Mouse (Mus musculus): ENCODE measurements around the gene Cuedc2. TPM values are rescaled to one million over a fixed set of nuclear protein-coding genes. Genes with fewer than 3 reads are reported as not detected.

The Cuedc2 gene
- total and polyA plus RNA-seq, 2 experiments from 2014 or later: 214 to 388 TPM

DNA sequence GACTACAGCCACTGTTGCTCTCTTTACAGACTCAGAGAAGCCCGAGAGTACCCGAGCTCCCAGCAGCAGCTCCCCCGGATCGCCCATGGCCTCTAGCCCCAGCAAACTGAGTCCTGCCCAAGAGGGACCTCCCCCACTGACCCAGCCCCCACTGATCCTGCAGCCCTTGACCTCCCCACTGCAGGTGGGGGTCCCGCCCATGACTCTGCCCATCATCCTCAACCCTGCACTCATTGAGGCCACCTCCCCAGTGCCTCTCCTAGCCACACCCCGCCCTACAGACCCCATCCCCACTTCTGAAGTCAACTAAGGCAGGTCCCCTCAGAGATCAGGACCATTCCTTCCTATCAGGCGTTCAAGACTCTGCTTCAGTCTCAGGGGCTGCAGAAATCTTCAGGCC, 52.9 kb downstream of the Cuedc2 start:
- H3K36me3 ChIP-seq (ENCODE audit: insufficient read depth): peaks cover 59% of the 10 kb centered on the region
- 87% methylated on average over 7 of the region's 7 CpGs for WGBS
- no peak overlapping the region for H3K4me2 ChIP-seq (ENCODE audit: low read depth)
- H3K9ac ChIP-seq: no peak overlapping the region
- no peak overlapping the region for H3K4me3 ChIP-seq (ENCODE audit: low read depth, low read length)
- no peaks in the 10 kb centered on the region for H3K4me1 ChIP-seq (ENCODE audit: insufficient read depth)
- no peak for TF ChIP-seq CTCF (IDR thresholded peaks at IDR 0.05; ENCODE audit: low read depth)
- ATAC-seq (no peak), DNase-seq (no peak)
- H3K27ac ChIP-seq (ENCODE audit: low read depth, low read length): no peak overlapping the region
- H3K9me3 ChIP-seq (ENCODE audit: low read length): no peaks in the 10 kb centered on the region
- no peaks in the 10 kb centered on the region for H3K27me3 ChIP-seq (ENCODE audit: insufficient read depth, low read length)

- Histone ChIP-seq H3K4me2 (ENCODE audit: low read depth) (no peak overlapping the region), H3K9me3 (ENCODE audit: low read length) (no peaks in the 10 kb centered on the region), H3K36me3 (ENCODE audit: insufficient read depth) (peaks cover 69% of the 10 kb centered on the region), H3K4me1 (ENCODE audit: insufficient read depth) (no peaks in the 10 kb centered on the region), H3K9ac (no peak overlapping the region), H3K27ac (ENCODE audit: low read depth, low read length) (no peak overlapping the region), H3K4me3 (ENCODE audit: low read depth, low read length) (no peak overlapping the region), H3K27me3 (ENCODE audit: insufficient read depth, low read length) (no peaks in the 10 kb centered on the region)
- DNase-seq (no peak), ATAC-seq (no peak)
- 96% methylated on average over 4 of the region's 4 CpGs for WGBS
- TF ChIP-seq CTCF (IDR thresholded peaks at IDR 0.05; ENCODE audit: low read depth): no peak
Measured at GRCm38 (mm10) chr19:46284686-46285085, 53.8 kb downstream of the Cuedc2 start.

- no peaks in the 10 kb centered on the region for H3K9me3 ChIP-seq (ENCODE audit: low read length)
- no peak overlapping the region for H3K4me3 ChIP-seq (ENCODE audit: low read depth, low read length)
- H3K27me3 ChIP-seq (ENCODE audit: insufficient read depth, low read length): no peaks in the 10 kb centered on the region
- 94% methylated on average over 11 of the region's 11 CpGs for WGBS
- no peak overlapping the region for H3K9ac ChIP-seq
- ATAC-seq: no peak
- no peak for DNase-seq
- no peak overlapping the region for H3K4me2 ChIP-seq (ENCODE audit: low read depth)
- H3K36me3 ChIP-seq (ENCODE audit: insufficient read depth): peaks cover 79% of the 10 kb centered on the region
- TF ChIP-seq CTCF (IDR thresholded peaks at IDR 0.05; ENCODE audit: low read depth): peak; percentile 36
- H3K27ac ChIP-seq (ENCODE audit: low read depth, low read length): no peak overlapping the region
- no peaks in the 10 kb centered on the region for H3K4me1 ChIP-seq (ENCODE audit: insufficient read depth)
Measured at GRCm38 (mm10) chr19:46282081-46282849, 56.2 kb downstream of the Cuedc2 start.

MicroRNA genes within 50 kb of the gene (microRNA counts, 519-probe panel; counts per million panel counts)
- not detected for microRNA mmu-miR-146b

Small RNAs within 50 kb of the gene (microRNA-seq; reads per million reads assigned to microRNA genes)
- 4.1 to 8.5 reads per million in 2 experiments for gene Mir146b

Other genes with a start within 250 kb of the Cuedc2 start
- gene Elovl3, start 206.8 kb downstream of the Cuedc2 start, total RNA-seq (2014; rRNA removed): not detected in 2 replicates
- 0.11 TPM in 1 of 2 replicates, not detected in the other for gene Elovl3, start 206.8 kb downstream of the Cuedc2 start, polyA plus RNA-seq (2015; fragmentation: Nextera tagmentation; extraction: Ambion mirVana)
- gene Pitx3, start 190.4 kb downstream of the Cuedc2 start, total RNA-seq (2014; rRNA removed): 0.31 TPM in 1 of 2 replicates, not detected in the other
- gene Pitx3, start 190.4 kb downstream of the Cuedc2 start, polyA plus RNA-seq (2015; fragmentation: Nextera tagmentation; extraction: Ambion mirVana): 0.41 TPM in 1 of 2 replicates, not detected in the other
- 44.9 and 54.4 TPM in 2 replicates for gene Gbf1, start 186.2 kb downstream of the Cuedc2 start, total RNA-seq (2014; rRNA removed)
- gene Gbf1, start 186.2 kb downstream of the Cuedc2 start, polyA plus RNA-seq (2015; fragmentation: Nextera tagmentation; extraction: Ambion mirVana): 29.7 and 41.9 TPM in 2 replicates
- 2.2 TPM in 2 replicates for gene Nfkb2, start 34.4 kb downstream of the Cuedc2 start, total RNA-seq (2014; rRNA removed)
- gene Nfkb2, start 34.4 kb downstream of the Cuedc2 start, polyA plus RNA-seq (2015; fragmentation: Nextera tagmentation; extraction: Ambion mirVana): 1.2 and 1.3 TPM in 2 replicates
- 395 and 483 TPM in 2 replicates for gene Psd, start 11.5 kb downstream of the Cuedc2 start, total RNA-seq (2014; rRNA removed)
- gene Psd, start 11.5 kb downstream of the Cuedc2 start, polyA plus RNA-seq (2015; fragmentation: Nextera tagmentation; extraction: Ambion mirVana): 158 and 178 TPM in 2 replicates
- gene Fbxl15, start 10.5 kb downstream of the Cuedc2 start, total RNA-seq (2014; rRNA removed): 37.2 and 54.8 TPM in 2 replicates
- gene Fbxl15, start 10.5 kb downstream of the Cuedc2 start, polyA plus RNA-seq (2015; fragmentation: Nextera tagmentation; extraction: Ambion mirVana): 50.3 and 59.1 TPM in 2 replicates
- 4.1 and 5.3 TPM in 2 replicates for gene Mfsd13a, start 2.4 kb upstream of the Cuedc2 start, total RNA-seq (2014; rRNA removed)
- 11.5 and 14.1 TPM in 2 replicates for gene Mfsd13a, start 2.4 kb upstream of the Cuedc2 start, polyA plus RNA-seq (2015; fragmentation: Nextera tagmentation; extraction: Ambion mirVana)
- gene 2310034G01Rik, start 11.6 kb upstream of the Cuedc2 start, total RNA-seq (2014; rRNA removed): 2.4 and 4.3 TPM in 2 replicates
- 2.0 and 2.3 TPM in 2 replicates for gene 2310034G01Rik, start 11.6 kb upstream of the Cuedc2 start, polyA plus RNA-seq (2015; fragmentation: Nextera tagmentation; extraction: Ambion mirVana)
- 356 and 372 TPM in 2 replicates for gene Actr1a, start 57.0 kb upstream of the Cuedc2 start, total RNA-seq (2014; rRNA removed)
- gene Actr1a, start 57.0 kb upstream of the Cuedc2 start, polyA plus RNA-seq (2015; fragmentation: Nextera tagmentation; extraction: Ambion mirVana): 360 and 367 TPM in 2 replicates
- gene Sufu, start 58.2 kb upstream of the Cuedc2 start, total RNA-seq (2014; rRNA removed): 9.4 and 13.1 TPM in 2 replicates
- 12.7 and 17.7 TPM in 2 replicates for gene Sufu, start 58.2 kb upstream of the Cuedc2 start, polyA plus RNA-seq (2015; fragmentation: Nextera tagmentation; extraction: Ambion mirVana)
- 68.6 and 76.5 TPM in 2 replicates for gene Trim8, start 163.0 kb upstream of the Cuedc2 start, total RNA-seq (2014; rRNA removed)
- 25.9 and 28.2 TPM in 2 replicates for gene Trim8, start 163.0 kb upstream of the Cuedc2 start, polyA plus RNA-seq (2015; fragmentation: Nextera tagmentation; extraction: Ambion mirVana)
- gene Arl3, start 234.5 kb upstream of the Cuedc2 start, total RNA-seq (2014; rRNA removed): 98.1 and 138 TPM in 2 replicates
- gene Arl3, start 234.5 kb upstream of the Cuedc2 start, polyA plus RNA-seq (2015; fragmentation: Nextera tagmentation; extraction: Ambion mirVana): 184 and 202 TPM in 2 replicates
- 8.0 and 12.6 TPM in 2 replicates for gene Sfxn2, start 234.7 kb upstream of the Cuedc2 start, total RNA-seq (2014; rRNA removed)
- 8.2 and 10.6 TPM in 2 replicates for gene Sfxn2, start 234.7 kb upstream of the Cuedc2 start, polyA plus RNA-seq (2015; fragmentation: Nextera tagmentation; extraction: Ambion mirVana)